Mouse (Mus musculus) olfactory bulb, adult 2 months (tissue): ENCODE results near the gene Xpnpep2.

Experiments used
- CTCF ChIP-seq: fragments of 200-500 bp; IDR thresholded peaks from 2 replicates; pipeline ENCODE4 v1.5.1; 2012; ENCODE audit warnings: low read depth, mild to moderate bottlenecking, low read length, moderate library complexity; ENCODE audit not compliant: insufficient read depth
- POLR2A ChIP-seq: fragments of 200-500 bp; IDR thresholded peaks from 2 replicates; pipeline ENCODE4 v1.6.1; 2012; ENCODE audit warnings: mild to moderate bottlenecking, low read depth, low read length, moderate library complexity; ENCODE audit not compliant: insufficient read depth

- TF ChIP-seq POLR2A = no peak
- TF ChIP-seq CTCF = no peak
These were observed 20.6 kb downstream of the Xpnpep2 start for GRCm38 (mm10) chrX:48129167-48129566.
